Mouse (Mus musculus): ENCODE measurements around the gene Cfap97d1.

DNA sequence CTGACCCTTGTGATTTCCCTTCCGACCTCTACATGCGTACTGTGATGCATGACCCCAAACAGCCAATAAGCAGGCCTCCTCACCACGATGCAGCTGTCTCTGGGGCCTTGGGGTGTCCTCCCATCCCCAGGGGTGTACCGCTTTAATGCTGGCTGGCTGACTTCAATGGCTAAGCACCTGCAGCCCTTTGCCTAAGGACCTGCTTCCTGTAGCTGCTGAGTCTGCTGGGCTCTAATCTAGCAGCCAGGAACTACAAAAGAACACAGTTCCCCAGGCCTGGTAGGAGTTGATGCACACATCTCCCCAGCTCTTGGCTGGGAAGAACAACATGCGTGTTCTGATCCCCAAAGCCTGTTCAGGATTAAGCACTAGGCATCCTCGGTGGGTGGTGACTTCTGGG lies 31.4 kb downstream of the Cfap97d1 start:
- no peak for TF ChIP-seq CTCF (IDR thresholded peaks at IDR 0.05; ENCODE audit: insufficient read depth, low read length)
- no peak for TF ChIP-seq POLR2A (IDR thresholded peaks at IDR 0.05; ENCODE audit: borderline replicate concordance, extremely low read depth, low read depth, low read length)

Data from lung, adult 2 months (tissue).